Mouse (Mus musculus): ENCODE data around the gene Cfap100. TPM values are rescaled to one million over a fixed set of nuclear protein-coding genes. Genes with fewer than 3 reads are reported as not detected.

Cfap100 gene
- polyA plus RNA-seq, 1 experiment from 2014 or later, result 1.2 TPM

GRCm38 (mm10) chr6:90453751-90454150 is 25.2 kb upstream of the Cfap100 start:
- Histone ChIP-seq H3K4me2 (no peak overlapping the region), H3K36me3 (no peaks in the 10 kb centered on the region), H3K9ac (no peak overlapping the region), H3K4me3 (no peak overlapping the region), H3K27ac (no peak overlapping the region), H3K4me1 (peaks cover 3% of the 10 kb centered on the region; the same call in 1 of the 2 replicates), H3K27me3 (no peaks in the 10 kb centered on the region), H3K9me3 (no peaks in the 10 kb centered on the region)
- ATAC-seq (ENCODE audit: insufficient number of reproducible peaks, insufficient read depth, low FRiP score, low TSS enrichment, low read depth), result no peak
- WGBS, result 82% methylated on average over 5 of the region's 5 CpGs

- no peak for ATAC-seq (ENCODE audit: insufficient number of reproducible peaks, insufficient read depth, low FRiP score, low TSS enrichment, low read depth)
- Histone ChIP-seq H3K36me3 (no peaks in the 10 kb centered on the region), H3K9ac (no peak overlapping the region), H3K4me3 (no peak overlapping the region), H3K4me2 (no peak overlapping the region), H3K9me3 (no peaks in the 10 kb centered on the region), H3K27me3 (no peaks in the 10 kb centered on the region), H3K4me1 (peaks cover 3% of the 10 kb centered on the region; the same call in 1 of the 2 replicates), H3K27ac (no peak overlapping the region)
Measured at GRCm38 (mm10) chr6:90452603-90453002, 24.0 kb upstream of the Cfap100 start.

GRCm38 (mm10) chr6:90451512-90451911 is 22.9 kb upstream of the Cfap100 start:
- no peak overlapping the region for H3K4me2 ChIP-seq
- no peaks in the 10 kb centered on the region for H3K36me3 ChIP-seq
- no peak overlapping the region for H3K27ac ChIP-seq
- H3K9ac ChIP-seq, result no peak overlapping the region
- 76% methylated on average over 5 of the region's 5 CpGs for WGBS
- H3K9me3 ChIP-seq, result no peaks in the 10 kb centered on the region
- H3K4me3 ChIP-seq, result no peak overlapping the region
- no peak for ATAC-seq (ENCODE audit: insufficient number of reproducible peaks, insufficient read depth, low FRiP score, low TSS enrichment, low read depth)
- no peaks in the 10 kb centered on the region for H3K4me1 ChIP-seq
- no peaks in the 10 kb centered on the region for H3K27me3 ChIP-seq

- H3K27ac ChIP-seq, result no peak overlapping the region
- no peak overlapping the region for H3K9ac ChIP-seq
- no peaks in the 10 kb centered on the region for H3K4me1 ChIP-seq
- H3K4me3 ChIP-seq, result no peak overlapping the region
- ATAC-seq (ENCODE audit: insufficient number of reproducible peaks, insufficient read depth, low FRiP score, low TSS enrichment, low read depth), result no peak
- H3K9me3 ChIP-seq, result no peaks in the 10 kb centered on the region
- H3K27me3 ChIP-seq, result no peaks in the 10 kb centered on the region
- H3K36me3 ChIP-seq, result no peaks in the 10 kb centered on the region
- WGBS, result 69% methylated on average over 5 of the region's 5 CpGs
- no peak overlapping the region for H3K4me2 ChIP-seq
Measured at GRCm38 (mm10) chr6:90450697-90451096, 22.1 kb upstream of the Cfap100 start.

GRCm38 (mm10) chr6:90450179-90450578 is 21.6 kb upstream of the Cfap100 start:
- Histone ChIP-seq H3K27me3 (no peaks in the 10 kb centered on the region), H3K4me3 (no peak overlapping the region), H3K4me1 (no peaks in the 10 kb centered on the region), H3K27ac (no peak overlapping the region), H3K9me3 (no peaks in the 10 kb centered on the region), H3K4me2 (no peak overlapping the region), H3K36me3 (no peaks in the 10 kb centered on the region), H3K9ac (no peak overlapping the region)
- no peak for ATAC-seq (ENCODE audit: insufficient number of reproducible peaks, insufficient read depth, low FRiP score, low TSS enrichment, low read depth)
- WGBS, result 24% methylated on average over 7 of the region's 7 CpGs

- Histone ChIP-seq H3K36me3 (no peaks in the 10 kb centered on the region), H3K27ac (no peak overlapping the region), H3K4me1 (no peaks in the 10 kb centered on the region), H3K9me3 (no peaks in the 10 kb centered on the region), H3K4me3 (no peak overlapping the region), H3K9ac (no peak overlapping the region), H3K27me3 (no peaks in the 10 kb centered on the region), H3K4me2 (no peak overlapping the region)
- 33% methylated on average over 4 of the region's 4 CpGs for WGBS
- ATAC-seq (ENCODE audit: insufficient number of reproducible peaks, insufficient read depth, low FRiP score, low TSS enrichment, low read depth), result no peak
Measured at GRCm38 (mm10) chr6:90446883-90447282, 18.3 kb upstream of the Cfap100 start.

GRCm38 (mm10) chr6:90437041-90437440 is 8.4 kb upstream of the Cfap100 start:
- H3K9me3 ChIP-seq, result no peaks in the 10 kb centered on the region
- no peak for ATAC-seq (ENCODE audit: insufficient number of reproducible peaks, insufficient read depth, low FRiP score, low TSS enrichment, low read depth)
- H3K9ac ChIP-seq, result no peak overlapping the region
- no peak overlapping the region for H3K4me2 ChIP-seq
- H3K4me3 ChIP-seq, result no peak overlapping the region
- WGBS, result 78% methylated on average over 3 of the region's 3 CpGs
- no peaks in the 10 kb centered on the region for H3K36me3 ChIP-seq
- no peaks in the 10 kb centered on the region for H3K4me1 ChIP-seq
- H3K27me3 ChIP-seq, result no peaks in the 10 kb centered on the region
- H3K27ac ChIP-seq, result no peak overlapping the region

- no peak overlapping the region for H3K9ac ChIP-seq
- ATAC-seq (ENCODE audit: insufficient number of reproducible peaks, insufficient read depth, low FRiP score, low TSS enrichment, low read depth), result no peak
- no peak overlapping the region for H3K4me2 ChIP-seq
Measured at GRCm38 (mm10) chr6:90436192-90436907, 7.8 kb upstream of the Cfap100 start.

GRCm38 (mm10) chr6:90435195-90435618 is 6.6 kb upstream of the Cfap100 start:
- Histone ChIP-seq H3K27me3 (no peaks in the 10 kb centered on the region), H3K4me3 (no peak overlapping the region), H3K9ac (no peak overlapping the region), H3K36me3 (no peaks in the 10 kb centered on the region), H3K9me3 (no peaks in the 10 kb centered on the region), H3K4me2 (no peak overlapping the region), H3K4me1 (no peaks in the 10 kb centered on the region), H3K27ac (no peak overlapping the region)
- WGBS, result 14% methylated on average over 11 of the region's 11 CpGs
- ATAC-seq (ENCODE audit: insufficient number of reproducible peaks, insufficient read depth, low FRiP score, low TSS enrichment, low read depth), result no peak

More at GRCm38 (mm10) chr6:90436192-90436907, 7.8 kb upstream of the Cfap100 start:
- Histone ChIP-seq H3K27ac (no peak overlapping the region), H3K9me3 (no peaks in the 10 kb centered on the region), H3K4me3 (no peak overlapping the region), H3K27me3 (no peaks in the 10 kb centered on the region), H3K36me3 (no peaks in the 10 kb centered on the region), H3K4me1 (no peaks in the 10 kb centered on the region)
- 84% methylated on average over 10 of the region's 10 CpGs for WGBS

GRCm38 (mm10) chr6:90434687-90435086 is 6.1 kb upstream of the Cfap100 start:
- Histone ChIP-seq H3K4me1 (no peaks in the 10 kb centered on the region), H3K4me2 (no peak overlapping the region), H3K27me3 (no peaks in the 10 kb centered on the region), H3K4me3 (no peak overlapping the region), H3K36me3 (no peaks in the 10 kb centered on the region), H3K9me3 (no peaks in the 10 kb centered on the region), H3K27ac (no peak overlapping the region), H3K9ac (no peak overlapping the region)
- WGBS, result 62% methylated on average over 3 of the region's 3 CpGs
- ATAC-seq (ENCODE audit: insufficient number of reproducible peaks, insufficient read depth, low FRiP score, low TSS enrichment, low read depth), result no peak

GRCm38 (mm10) chr6:90431487-90431886 is 2.9 kb upstream of the Cfap100 start:
- no peak overlapping the region for H3K4me2 ChIP-seq
- no peak for ATAC-seq (ENCODE audit: insufficient number of reproducible peaks, insufficient read depth, low FRiP score, low TSS enrichment, low read depth)
- H3K9me3 ChIP-seq, result no peaks in the 10 kb centered on the region
- H3K36me3 ChIP-seq, result no peaks in the 10 kb centered on the region
- peaks cover 12% of the 10 kb centered on the region for H3K4me1 ChIP-seq
- H3K4me3 ChIP-seq, result no peak overlapping the region
- no peak overlapping the region for H3K27ac ChIP-seq
- H3K27me3 ChIP-seq, result peaks cover 16% of the 10 kb centered on the region
- WGBS, result 69% methylated on average over 2 of the region's 2 CpGs
- H3K9ac ChIP-seq, result no peak overlapping the region

- H3K4me3 ChIP-seq, result no peak overlapping the region
- no peak overlapping the region for H3K27ac ChIP-seq
- no peak overlapping the region for H3K9ac ChIP-seq
- H3K4me2 ChIP-seq, result no peak overlapping the region
- peaks cover 16% of the 10 kb centered on the region for H3K27me3 ChIP-seq
- no peak for ATAC-seq (ENCODE audit: insufficient number of reproducible peaks, insufficient read depth, low FRiP score, low TSS enrichment, low read depth)
- WGBS, result 76% methylated on average over 14 of the region's 14 CpGs
- no peaks in the 10 kb centered on the region for H3K36me3 ChIP-seq
- no peaks in the 10 kb centered on the region for H3K9me3 ChIP-seq
- H3K4me1 ChIP-seq, result peaks cover 12% of the 10 kb centered on the region
Measured at GRCm38 (mm10) chr6:90429911-90430310, 1.3 kb upstream of the Cfap100 start.

All from embryonic facial prominence, embryonic 13.5 days (tissue).